Mouse (Mus musculus) naive thymus-derived CD4-positive, alpha-beta T cell, adult 2 months (primary cell): Measurements from ENCODE around the gene Lrp8.

ENCODE experiments used
- DNase-seq: peaks from one replicate; pipeline ENCODE4 v3.0.0-alpha.2; 2011; ENCODE audit warnings: low read depth

Lrp8 gene

GRCm38 (mm10) chr4:107848546-107848945, 46.5 kb downstream of the Lrp8 start:
- DNase-seq: no peak

DNA sequence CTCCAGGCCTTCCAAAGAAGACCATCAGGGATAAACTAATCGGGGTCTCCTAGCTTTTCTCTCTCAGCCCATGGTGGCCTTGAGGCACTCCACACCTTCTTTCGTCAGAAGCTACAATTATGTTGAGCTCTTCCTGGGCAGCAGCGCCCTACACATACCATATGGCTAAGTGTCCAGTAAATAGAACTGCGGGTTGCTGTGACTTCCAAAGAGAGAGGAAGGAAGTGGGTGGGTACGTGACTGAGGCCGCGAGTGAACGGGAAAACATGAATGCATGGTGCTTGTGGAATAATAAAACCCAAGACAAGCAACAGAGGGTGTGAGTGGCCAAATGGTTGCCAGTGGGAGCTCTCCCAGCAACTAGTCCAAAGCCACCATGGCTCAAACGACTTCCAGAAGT, 47.6 kb downstream of the Lrp8 start:
- no peak for DNase-seq

DNA sequence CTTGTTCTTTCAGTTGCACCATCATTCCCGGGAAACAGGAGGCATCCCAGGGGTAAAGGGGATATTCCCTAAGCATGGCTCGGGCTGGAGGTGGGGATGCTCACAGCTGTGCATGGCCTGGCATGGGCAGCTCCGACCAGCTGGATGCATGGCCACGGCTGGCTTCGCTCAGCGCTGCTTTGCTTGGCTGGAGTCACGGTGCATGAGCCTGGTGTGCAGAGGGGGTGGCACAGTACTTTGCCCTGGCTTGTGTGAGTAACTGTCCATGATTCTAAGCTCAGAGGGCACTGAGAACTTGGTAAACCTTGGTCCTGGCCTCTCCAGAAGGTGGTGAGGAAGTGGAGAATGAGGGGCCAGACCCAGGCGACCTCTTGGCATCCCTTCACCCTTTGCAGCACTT, 48.0 kb downstream of the Lrp8 start:
- DNase-seq: no peak

GRCm38 (mm10) chr4:107853333-107853732, 51.3 kb downstream of the Lrp8 start:
- no peak for DNase-seq

GRCm38 (mm10) chr4:107853836-107854235, 51.8 kb downstream of the Lrp8 start:
- DNase-seq: no peak

DNA sequence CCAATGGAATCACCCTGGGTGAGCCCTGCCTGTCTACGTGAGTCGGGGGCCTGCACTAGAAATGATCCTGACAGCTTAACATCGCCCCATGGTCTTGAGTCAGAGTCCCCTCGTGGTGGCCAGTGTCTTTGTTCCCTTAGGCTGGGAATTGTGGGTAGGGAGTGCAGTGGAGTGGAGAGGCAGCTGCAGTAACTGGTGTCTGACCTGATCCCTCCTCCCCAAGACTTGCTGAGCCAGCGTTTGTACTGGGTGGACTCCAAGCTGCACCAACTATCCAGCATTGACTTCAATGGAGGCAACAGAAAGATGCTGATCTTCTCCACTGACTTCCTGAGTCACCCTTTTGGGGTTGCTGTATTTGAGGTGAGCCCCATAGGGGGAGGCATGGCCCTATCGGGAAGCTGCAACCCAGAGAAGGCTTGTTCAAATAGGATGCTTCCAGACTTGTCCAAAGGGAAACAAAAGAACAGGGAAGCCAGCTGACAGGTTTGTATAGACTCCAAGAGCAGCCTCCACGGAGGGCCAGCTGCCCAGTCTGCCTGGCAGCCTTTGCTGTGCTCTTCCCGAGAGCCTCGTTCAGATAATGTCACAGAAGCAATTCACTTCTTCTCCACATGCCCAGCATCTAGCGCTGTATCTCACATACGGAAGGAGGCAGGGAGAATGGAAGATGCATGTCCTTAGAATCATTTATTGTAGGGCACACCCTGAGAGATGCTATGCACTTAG, 55.1 kb downstream of the Lrp8 start:
- DNase-seq: no peak

- DNase-seq: no peak
Measured at GRCm38 (mm10) chr4:107858995-107859394, 56.9 kb downstream of the Lrp8 start.

GRCm38 (mm10) chr4:107864866-107865265, 62.8 kb downstream of the Lrp8 start:
- no peak for DNase-seq

GRCm38 (mm10) chr4:107879254-107880050, 77.4 kb downstream of the Lrp8 start, which contains the start of gene Magoh:
Gene Magoh, plus strand, starts transcription at chr4:107879755.
- peak; percentile 97 for DNase-seq

DNA sequence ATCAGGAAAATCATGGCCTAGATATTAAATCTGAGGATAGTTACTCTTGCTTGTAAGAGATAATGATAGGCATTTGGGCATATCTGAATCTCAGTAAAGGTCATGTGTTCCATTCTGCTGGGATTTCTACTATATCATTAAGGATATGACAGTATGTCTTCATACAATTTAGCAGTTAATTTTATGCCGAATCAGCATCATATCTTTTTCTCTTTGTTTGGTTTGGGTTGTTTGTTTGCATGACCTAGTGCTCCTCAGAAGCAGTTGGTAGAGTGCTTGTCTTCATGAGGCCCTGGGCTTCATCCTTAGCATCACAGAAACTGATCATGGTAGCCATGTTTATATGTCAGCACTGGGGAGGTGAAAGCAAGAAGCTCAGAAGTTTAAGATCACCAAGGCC, 79.6 kb downstream of the Lrp8 start:
- no peak for DNase-seq

DNA sequence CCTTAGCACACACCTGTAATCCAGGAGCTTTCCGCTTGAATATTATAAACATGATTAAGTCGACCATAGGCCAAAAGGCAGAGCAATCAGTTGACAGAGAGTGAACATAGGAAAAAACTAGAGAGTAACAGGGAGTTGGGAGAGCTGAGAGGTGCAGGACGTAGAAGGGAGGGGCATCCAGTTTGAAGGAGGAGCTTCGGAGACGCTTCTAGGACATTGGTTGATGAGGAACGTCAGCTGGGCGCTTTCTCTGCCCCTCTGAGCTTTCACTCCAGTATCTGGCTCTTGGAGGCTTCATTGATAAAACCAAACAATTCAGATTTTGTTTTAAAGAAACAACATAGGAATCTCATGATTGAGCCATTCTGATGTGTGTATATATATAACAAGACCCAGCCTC, 84.3 kb downstream of the Lrp8 start:
- DNase-seq: no peak

DNA sequence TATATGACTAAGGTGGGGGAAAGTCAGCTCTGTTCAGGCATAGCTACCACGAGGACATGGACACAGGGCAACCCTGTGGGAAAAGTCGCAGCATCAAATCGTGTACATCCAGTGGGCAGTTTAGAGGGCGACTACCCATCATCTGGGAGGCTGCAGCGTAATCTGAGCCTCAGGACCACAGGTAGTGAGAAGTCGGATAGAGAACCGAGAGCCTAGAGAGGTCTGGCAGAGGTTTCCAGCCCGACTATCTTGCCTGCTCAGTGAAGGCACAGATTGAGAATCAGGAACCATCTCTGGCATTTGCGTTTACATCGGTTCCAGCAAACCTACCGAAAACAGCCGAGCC, 87.3 kb downstream of the Lrp8 start:
- DNase-seq: no peak

GRCm38 (mm10) chr4:107889731-107890432, 87.8 kb downstream of the Lrp8 start, which contains the start of gene 0610037L13Rik:
Gene 0610037L13Rik, plus strand, starts transcription at chr4:107889813.
- peak; percentile 95 for DNase-seq

GRCm38 (mm10) chr4:107892663-107893062, 90.6 kb downstream of the Lrp8 start:
- peak; percentile 50 for DNase-seq

- no peak for DNase-seq
Measured at GRCm38 (mm10) chr4:107899211-107899927, 97.3 kb downstream of the Lrp8 start.

DNA sequence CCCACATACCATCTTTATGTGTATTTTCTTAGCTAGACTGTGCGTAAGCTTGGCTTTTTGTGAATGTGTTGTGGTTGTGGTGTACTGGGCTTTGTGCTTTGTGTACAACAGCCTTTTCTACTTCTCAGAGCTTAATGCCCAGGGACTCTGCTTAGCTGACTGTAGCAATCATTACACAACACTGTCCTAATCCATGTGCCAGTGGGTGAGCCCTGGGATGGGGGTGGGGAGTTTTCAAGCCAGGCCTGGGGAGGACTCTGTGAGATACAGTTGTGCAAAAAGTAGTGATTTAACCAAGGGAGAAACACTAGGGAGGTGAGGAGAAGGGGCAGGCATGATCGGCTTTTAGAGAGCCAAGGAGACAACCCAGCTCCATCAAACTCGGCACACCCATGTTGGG, 98.1 kb downstream of the Lrp8 start:
- DNase-seq: no peak

DNA sequence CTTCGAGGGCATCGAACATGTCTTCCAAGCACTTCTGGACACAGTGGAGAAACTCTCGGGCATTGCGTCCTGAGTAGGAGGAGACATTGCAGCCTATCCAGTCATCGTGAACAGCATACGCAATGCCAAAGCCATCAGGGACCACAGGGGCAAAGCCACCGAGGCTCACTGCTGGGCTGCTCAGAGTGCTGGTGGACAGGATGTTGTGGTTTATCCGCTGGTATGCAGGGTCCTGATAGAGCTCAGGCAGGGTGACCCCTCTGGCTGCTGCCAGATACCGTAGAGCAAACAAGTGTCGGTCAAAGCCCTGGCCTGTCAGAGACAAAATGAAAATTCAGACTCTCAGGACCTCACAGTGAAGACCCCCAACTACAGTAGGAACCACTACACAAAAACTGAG, 102.2 kb downstream of the Lrp8 start:
- no peak for DNase-seq

DNA sequence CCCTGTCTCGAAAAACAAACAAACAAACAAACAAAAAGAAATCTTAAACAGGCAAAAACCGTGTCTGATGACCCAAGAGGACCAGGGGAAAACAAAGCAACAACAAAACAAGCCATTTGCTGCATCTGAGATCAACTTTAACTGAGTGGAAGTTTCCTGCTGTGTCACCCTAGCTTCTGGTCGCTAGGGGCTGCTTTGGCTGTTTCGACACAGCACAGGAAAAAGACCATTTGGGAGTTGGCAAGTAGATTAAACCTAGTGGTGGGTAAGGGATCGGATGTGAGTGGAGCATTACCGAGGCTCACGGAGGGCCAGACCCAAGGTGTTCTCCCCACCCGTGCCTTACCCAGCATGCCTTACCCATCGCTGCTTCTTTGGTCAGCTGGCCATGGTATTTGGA, 104.5 kb downstream of the Lrp8 start:
- no peak for DNase-seq

DNA sequence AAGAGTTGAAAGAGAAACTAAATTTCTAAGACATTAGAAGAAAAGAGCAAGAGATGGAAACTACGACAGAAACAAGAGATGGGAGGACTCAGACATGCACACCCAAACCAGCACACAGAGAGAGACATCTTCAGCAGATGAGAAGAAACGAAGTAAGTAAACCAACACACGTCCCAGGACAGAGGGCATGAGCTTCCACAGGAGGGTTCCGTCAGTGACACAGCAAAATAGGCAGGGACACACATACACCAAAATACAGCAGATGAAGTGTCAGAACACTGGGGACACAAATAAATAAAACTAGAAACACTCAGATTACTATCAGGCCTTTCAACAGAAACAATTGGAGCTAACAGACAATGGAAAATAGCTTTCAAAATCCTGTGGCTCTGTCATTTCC, 108.0 kb downstream of the Lrp8 start:
- DNase-seq: no peak

GRCm38 (mm10) chr4:107920336-107920735, 118.3 kb downstream of the Lrp8 start:
- no peak for DNase-seq

DNA sequence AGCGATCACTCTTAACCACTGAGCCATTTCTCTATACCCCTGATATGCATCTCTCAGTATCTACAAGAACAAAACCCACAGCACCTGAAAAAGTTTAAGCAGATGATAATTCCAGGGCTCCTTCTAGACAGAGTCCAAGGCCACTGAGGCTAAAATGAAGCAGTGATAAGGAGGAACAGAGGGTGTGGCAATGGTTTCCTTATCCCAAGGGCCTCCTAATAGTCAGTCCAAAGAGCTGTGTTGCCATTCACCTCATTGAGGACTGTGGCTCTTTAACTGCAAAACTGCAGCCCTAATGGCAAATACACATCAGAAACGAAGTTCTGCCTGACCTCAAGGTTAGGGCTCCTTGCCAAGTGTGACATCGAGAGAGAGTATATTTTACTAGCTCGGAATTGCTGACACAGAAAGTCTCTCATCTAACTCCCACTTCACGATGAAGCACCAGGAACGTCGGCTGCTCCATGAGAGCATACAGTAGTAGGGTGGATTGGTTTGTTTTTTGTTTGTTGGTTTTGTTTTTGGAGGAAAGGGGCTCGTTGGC, 119.2 kb downstream of the Lrp8 start:
- no peak for DNase-seq

DNA sequence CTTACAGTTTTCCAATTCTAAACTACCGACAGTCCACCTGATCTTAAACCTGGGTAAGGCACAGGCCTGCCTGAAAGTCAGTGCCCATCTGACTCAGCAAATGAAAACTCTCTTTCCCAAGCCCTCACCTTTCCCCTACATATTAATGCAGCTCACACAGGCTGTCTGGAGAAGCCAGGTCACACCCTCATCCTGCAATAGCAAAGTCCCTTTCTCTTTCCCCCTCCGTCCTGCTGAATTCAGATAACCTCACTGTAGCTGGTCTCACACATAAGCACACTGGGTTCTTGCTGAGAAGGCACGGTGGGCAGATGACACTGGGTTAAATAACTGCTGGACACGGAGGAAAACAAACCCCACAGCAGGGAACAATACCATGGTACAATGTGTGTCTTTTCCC, 119.9 kb downstream of the Lrp8 start:
- DNase-seq: no peak
